Mouse (Mus musculus): ENCODE measurements around the gene Fez2. TPM values are rescaled to one million over a fixed set of nuclear protein-coding genes. Genes with fewer than 3 reads are reported as not detected.
A peak's percentile ranks its signal among the peaks of the same experiment; 100 is the strongest.

The Fez2 gene
- polyA plus RNA-seq (2012; rRNA removed) (7.7 and 11.4 TPM in 2 replicates), polyA plus RNA-seq (2014; fragmentation: Nextera tagmentation; extraction: Ambion mirVana) (16.9 and 18.5 TPM in 2 replicates)

DNA sequence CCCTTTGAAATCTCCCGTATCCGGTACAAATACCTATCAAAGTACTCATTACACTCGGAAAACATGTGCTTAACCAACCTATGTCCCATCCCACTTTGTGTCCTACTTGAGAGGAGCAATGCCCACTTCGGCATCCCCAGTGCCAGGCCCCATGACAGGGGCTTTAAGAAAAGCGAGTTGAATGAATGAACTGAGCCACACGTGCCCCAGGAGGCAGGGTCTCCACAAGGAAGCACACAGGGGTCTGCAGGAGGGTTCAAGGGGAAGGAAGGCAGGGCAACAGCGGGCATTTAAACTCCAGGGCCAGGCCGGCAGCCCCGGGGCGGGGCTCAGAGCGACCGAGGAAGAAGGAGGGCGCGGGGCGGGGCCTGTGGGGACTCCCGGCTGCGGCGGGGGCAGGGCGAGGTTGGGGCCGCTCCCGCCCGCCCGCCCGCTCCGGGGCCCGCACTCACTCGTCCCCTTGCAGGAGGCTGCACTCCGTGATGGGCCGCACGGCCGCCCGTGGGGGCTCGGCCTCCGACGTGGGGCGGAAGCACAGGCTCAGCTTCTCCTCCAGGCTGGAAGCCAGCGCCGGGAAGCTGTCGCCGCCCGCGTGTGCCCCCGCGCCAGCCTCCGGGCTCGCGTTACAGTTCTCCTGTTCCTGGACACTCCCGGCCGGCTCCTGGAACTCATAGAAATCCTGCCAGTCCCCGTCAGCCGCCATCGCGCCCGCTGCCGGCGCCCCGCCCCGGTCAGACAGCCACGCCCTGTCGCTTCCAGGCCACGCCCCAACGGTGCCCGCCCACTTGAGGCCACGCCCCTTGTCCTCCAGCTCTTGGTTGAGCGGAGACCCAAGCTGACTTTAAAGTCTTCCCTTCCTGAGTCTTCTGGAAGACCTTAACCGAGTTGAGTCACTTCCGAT lies at the start of gene Fez2:
TSS of gene Fez2 (minus strand) at position 772 of the 901 bp plus-strand sequence.
- Histone ChIP-seq H3K4me1 (replicated peaks; ENCODE audit: control insufficient read depth in 2 of 2, insufficient read depth in 2 of 2, low read length in 1 of 2) (peaks cover 17 to 33% of the 10 kb centered on the region in 2 experiments), H3K36me3 (replicated peaks; ENCODE audit: control insufficient read depth, insufficient read depth, low read depth) (no peaks in the 10 kb centered on the region), H3K4me2 (ENCODE audit: low read depth) (peak within 1 kb of the TSS; percentile 85), H3K27ac (peak within 1 kb of the TSS; percentile 83), H3K27me3 (ENCODE audit: control insufficient read depth, insufficient read depth, low read length) (no peaks in the 10 kb centered on the region), H3K9ac (replicated peaks) (peak within 1 kb of the TSS; percentile 81), H3K9me3 (ENCODE audit: control insufficient read depth, low read length) (no peaks in the 10 kb centered on the region), H3K4me3 (ENCODE audit: insufficient read depth in 1 of 2, low read depth in 2 of 2, low read length in 2 of 2) (peak within 1 kb of the TSS; percentile 66 to 83)
- TF ChIP-seq EP300 (IDR thresholded peaks at IDR 0.05; ENCODE audit: low read depth): no peak
- TF ChIP-seq CTCF (IDR thresholded peaks at IDR 0.05; ENCODE audit: low read depth): no peak
- DNase-seq (ENCODE audit: low read depth in 3 of 3, low spot score in 3 of 3): peak; percentile 65 to 78 (median 71)
- peak; percentile 97 for ATAC-seq (ENCODE audit: insufficient read depth)
- WGBS (ENCODE audit: insufficient replicate concordance): under 1% methylated on average over 61 of the region's 67 CpGs

GRCm38 (mm10) chr17:78465500-78465899 lies 47.5 kb upstream of the Fez2 start:
- H3K4me2 ChIP-seq (ENCODE audit: low read depth): no peak overlapping the region
- H3K36me3 ChIP-seq (replicated peaks; ENCODE audit: control insufficient read depth, insufficient read depth, low read depth): no peaks in the 10 kb centered on the region
- no peaks in the 10 kb centered on the region for H3K4me1 ChIP-seq (replicated peaks; ENCODE audit: control insufficient read depth in 2 of 2, insufficient read depth in 2 of 2, low read length in 1 of 2)
- ATAC-seq (ENCODE audit: insufficient read depth) (no peak), DNase-seq (ENCODE audit: low read depth in 3 of 3, low spot score in 3 of 3) (no peak)
- 67% methylated on average over 8 of the region's 8 CpGs for WGBS (ENCODE audit: insufficient replicate concordance)
- H3K27me3 ChIP-seq (ENCODE audit: control insufficient read depth, insufficient read depth, low read length): no peaks in the 10 kb centered on the region
- no peaks in the 10 kb centered on the region for H3K9me3 ChIP-seq (ENCODE audit: control insufficient read depth, low read length)
- H3K9ac ChIP-seq (replicated peaks): no peak overlapping the region
- no peak overlapping the region for H3K4me3 ChIP-seq (ENCODE audit: insufficient read depth in 1 of 2, low read depth in 2 of 2, low read length in 2 of 2)
- TF ChIP-seq EP300 (IDR thresholded peaks at IDR 0.05; ENCODE audit: low read depth) (no peak), CTCF (IDR thresholded peaks at IDR 0.05; ENCODE audit: low read depth) (no peak)
- H3K27ac ChIP-seq: no peak overlapping the region

- no peaks in the 10 kb centered on the region for H3K36me3 ChIP-seq (replicated peaks; ENCODE audit: control insufficient read depth, insufficient read depth, low read depth)
- H3K4me3 ChIP-seq (ENCODE audit: insufficient read depth in 1 of 2, low read depth in 2 of 2, low read length in 2 of 2): no peak overlapping the region
- H3K27me3 ChIP-seq (ENCODE audit: control insufficient read depth, insufficient read depth, low read length): no peaks in the 10 kb centered on the region
- no peaks in the 10 kb centered on the region for H3K4me1 ChIP-seq (replicated peaks; ENCODE audit: control insufficient read depth in 2 of 2, insufficient read depth in 2 of 2, low read length in 1 of 2)
- no peak overlapping the region for H3K27ac ChIP-seq
- TF ChIP-seq CTCF (IDR thresholded peaks at IDR 0.05; ENCODE audit: low read depth): no peak
- TF ChIP-seq EP300 (IDR thresholded peaks at IDR 0.05; ENCODE audit: low read depth): no peak
- H3K4me2 ChIP-seq (ENCODE audit: low read depth): no peak overlapping the region
- H3K9ac ChIP-seq (replicated peaks): no peak overlapping the region
- 61% methylated on average over 3 of the region's 3 CpGs for WGBS (ENCODE audit: insufficient replicate concordance)
- H3K9me3 ChIP-seq (ENCODE audit: control insufficient read depth, low read length): no peaks in the 10 kb centered on the region
- ATAC-seq (ENCODE audit: insufficient read depth) (no peak), DNase-seq (ENCODE audit: low read depth in 3 of 3, low spot score in 3 of 3) (no peak)
Observed at GRCm38 (mm10) chr17:78465071-78465470, 47.1 kb upstream of the Fez2 start.

DNA sequence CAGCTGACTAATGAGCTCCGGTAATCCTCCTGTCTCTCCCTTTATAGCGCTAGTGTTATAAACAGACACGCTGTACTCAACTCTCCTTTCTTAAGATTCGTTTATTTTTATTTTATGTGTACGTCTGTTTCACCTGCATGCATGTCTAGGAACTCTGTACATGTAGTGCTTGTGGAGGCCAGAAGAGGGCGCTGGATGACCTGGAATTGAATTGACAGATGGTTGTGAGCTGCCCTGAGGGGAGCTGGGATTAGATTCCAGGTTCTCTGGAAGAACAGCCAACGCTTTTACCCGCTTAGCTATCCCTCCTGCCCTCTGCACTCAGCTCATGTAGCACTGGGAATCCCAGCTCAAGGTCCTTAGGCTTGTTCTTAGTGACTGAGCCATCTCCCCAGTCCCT lies 42.2 kb upstream of the Fez2 start:
- ATAC-seq (ENCODE audit: insufficient read depth) (no peak), DNase-seq (ENCODE audit: low read depth in 3 of 3, low spot score in 3 of 3) (no peak)
- Histone ChIP-seq H3K4me1 (replicated peaks; ENCODE audit: control insufficient read depth in 2 of 2, insufficient read depth in 2 of 2, low read length in 1 of 2) (no peaks in the 10 kb centered on the region), H3K9ac (replicated peaks) (no peak overlapping the region), H3K36me3 (replicated peaks; ENCODE audit: control insufficient read depth, insufficient read depth, low read depth) (no peaks in the 10 kb centered on the region), H3K4me3 (ENCODE audit: insufficient read depth in 1 of 2, low read depth in 2 of 2, low read length in 2 of 2) (no peak overlapping the region), H3K4me2 (ENCODE audit: low read depth) (no peak overlapping the region), H3K27ac (no peak overlapping the region), H3K9me3 (ENCODE audit: control insufficient read depth, low read length) (no peaks in the 10 kb centered on the region), H3K27me3 (ENCODE audit: control insufficient read depth, insufficient read depth, low read length) (no peaks in the 10 kb centered on the region)
- WGBS (ENCODE audit: insufficient replicate concordance): 63% methylated on average over 8 of the region's 8 CpGs
- no peak for TF ChIP-seq EP300 (IDR thresholded peaks at IDR 0.05; ENCODE audit: low read depth)
- TF ChIP-seq CTCF (IDR thresholded peaks at IDR 0.05; ENCODE audit: low read depth): peak; percentile 44

DNA sequence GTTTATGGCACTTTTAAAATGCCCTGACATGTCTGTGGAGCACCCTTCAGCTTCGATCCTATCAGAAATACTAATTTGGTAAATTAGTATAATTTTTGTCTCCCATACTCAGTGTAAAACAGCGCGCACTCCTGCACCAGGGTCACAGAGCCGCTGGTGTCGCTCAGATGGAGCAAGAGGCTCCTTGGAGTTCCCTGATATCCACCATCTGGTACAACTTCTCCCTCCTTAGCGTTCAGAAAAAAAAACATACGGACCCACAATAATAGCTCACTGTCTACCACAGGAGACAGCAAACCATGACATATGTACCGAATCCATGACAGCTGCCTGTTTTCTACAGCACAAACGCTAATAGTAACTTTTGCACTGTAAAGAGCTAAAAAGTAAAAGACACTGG lies 37.6 kb upstream of the Fez2 start:
- 69% methylated on average over 9 of the region's 9 CpGs for WGBS (ENCODE audit: insufficient replicate concordance)
- H3K4me2 ChIP-seq (ENCODE audit: low read depth): no peak overlapping the region
- no peak overlapping the region for H3K27ac ChIP-seq
- no peaks in the 10 kb centered on the region for H3K9me3 ChIP-seq (ENCODE audit: control insufficient read depth, low read length)
- no peak for ATAC-seq (ENCODE audit: insufficient read depth)
- H3K4me3 ChIP-seq (ENCODE audit: insufficient read depth in 1 of 2, low read depth in 2 of 2, low read length in 2 of 2): no peak overlapping the region
- DNase-seq (ENCODE audit: low read depth in 3 of 3, low spot score in 3 of 3): no peak
- H3K4me1 ChIP-seq (replicated peaks; ENCODE audit: control insufficient read depth in 2 of 2, insufficient read depth in 2 of 2, low read length in 1 of 2): peaks cover 0 to 2% of the 10 kb centered on the region in 2 experiments; a peak in 1 of 4 replicates
- TF ChIP-seq EP300 (IDR thresholded peaks at IDR 0.05; ENCODE audit: low read depth) (no peak), CTCF (IDR thresholded peaks at IDR 0.05; ENCODE audit: low read depth) (no peak)
- no peak overlapping the region for H3K9ac ChIP-seq (replicated peaks)
- H3K27me3 ChIP-seq (ENCODE audit: control insufficient read depth, insufficient read depth, low read length): no peaks in the 10 kb centered on the region
- H3K36me3 ChIP-seq (replicated peaks; ENCODE audit: control insufficient read depth, insufficient read depth, low read depth): no peaks in the 10 kb centered on the region

Measured in liver, embryonic 14.5 days (tissue).